Mouse (Mus musculus): ENCODE data around the gene 2010111I01Rik.

GRCm38 (mm10) chr13:62993543-62994477 lies 29.1 kb downstream of the 2010111I01Rik start:
- TF ChIP-seq MAX (IDR thresholded peaks at IDR 0.05; ENCODE audit: low read length) (no peak), HCFC1 (IDR thresholded peaks at IDR 0.05; ENCODE audit: low read depth, low read length) (no peak), UBTF (IDR thresholded peaks at IDR 0.05; ENCODE audit: low read depth, low read length) (no peak), POLR2A (IDR thresholded peaks at IDR 0.05; ENCODE audit: low read depth, low read length) (no peak), JUND (conservative IDR thresholded peaks at IDR 0.05; ENCODE audit: low read depth, low read length) (no peak), MEF2A (IDR thresholded peaks at IDR 0.05; ENCODE audit: borderline replicate concordance, low read depth, low read length) (no peak), CTCF (conservative IDR thresholded peaks at IDR 0.05 in 1 of 2, IDR thresholded peaks at IDR 0.05 in 1 of 2; ENCODE audit: low read depth in 2 of 2, low read length in 2 of 2) (no peak), E2F4 (IDR thresholded peaks at IDR 0.05; ENCODE audit: insufficient replicate concordance, low read depth, low read length) (no peak)

Data from CH12.LX (cell line).